Mouse (Mus musculus) gastrocnemius, adult 2 months (tissue): ENCODE data around the gene Fhdc1. TPM values are rescaled to one million over a fixed set of nuclear protein-coding genes. Genes with fewer than 3 reads are reported as not detected.

Source experiments
- DNase-seq: peaks from one replicate; pipeline ENCODE4 v3.0.0; 2022
- H3K27ac ChIP-seq: fragments of 200-600 bp; 2 replicates; pipeline ENCODE4 v1.8.1; 2022; ENCODE audit warnings: mild to moderate bottlenecking
- H3K4me3 ChIP-seq: fragments of 200-600 bp; 2 replicates; pipeline ENCODE4 v1.8.1; 2022; ENCODE audit warnings: mild to moderate bottlenecking, moderate library complexity
- CTCF ChIP-seq: fragments of 200-600 bp; IDR thresholded peaks from 2 replicates; pipeline ENCODE4 v1.8.1; 2022; ENCODE audit warnings: antibody characterized with exemption, mild to moderate bottlenecking, moderate library complexity
- intact Hi-C: fragments of 180-260 bp; cut with DNase I; formaldehyde crosslinking; loops from one replicate; pipeline ENCODE4 v1.15.1; 2025
- long read RNA-seq, 2 experiments: library from polyadenylated mRNA; stranded (forward); transcript quantifications; one replicate each; pipeline ENCODE4 v2.0.0; 2021
- total RNA-seq, 2 experiments: library from RNA; stranded (reverse); gene quantifications; 2 replicates each; pipeline ENCODE4 v1.2.3; 2021

The Fhdc1 gene
- total RNA-seq, result under 1 TPM; 0.14 to 0.15 TPM
- long read RNA-seq, experiment 1, result 0 reads
- long read RNA-seq, experiment 2, full-length matches to known transcripts, result 1 of 1 reads
- long read RNA-seq, experiment 2, partial matches to known transcripts, result 0 of 1 reads
- long read RNA-seq, experiment 2, other reads (novel, unspliced or antisense), result 0 of 1 reads

GRCm38 (mm10) chr3:84480006-84480897 lies at the start of gene Fhdc1:
Gene Fhdc1, minus strand, starts transcription at chr3:84480429.
- intact Hi-C loops, result no loop called here
- Histone ChIP-seq H3K4me3 (peak within 1 kb of the TSS; percentile 84), H3K27ac (no peak within 1 kb of the TSS)
- TF ChIP-seq CTCF, result no peak
- DNase-seq, result peak; percentile 46

GRCm38 (mm10) chr3:84529021-84529420 lies 48.8 kb upstream of the Fhdc1 start:
- Histone ChIP-seq H3K27ac (no peak overlapping the region), H3K4me3 (no peak overlapping the region)
- DNase-seq, result no peak
- no peak for TF ChIP-seq CTCF
- intact Hi-C loops, result no loop called here

- Histone ChIP-seq H3K4me3 (no peak overlapping the region), H3K27ac (no peak overlapping the region)
- intact Hi-C loops, result no loop called here
- DNase-seq, result no peak
- no peak for TF ChIP-seq CTCF
Observed at GRCm38 (mm10) chr3:84524952-84525351, 44.7 kb upstream of the Fhdc1 start.

GRCm38 (mm10) chr3:84516163-84516562 lies 35.9 kb upstream of the Fhdc1 start:
- no peak for DNase-seq
- H3K27ac ChIP-seq, result no peak overlapping the region
- H3K4me3 ChIP-seq, result no peak overlapping the region
- intact Hi-C loops, result no loop called here
- TF ChIP-seq CTCF, result no peak

GRCm38 (mm10) chr3:84512774-84513515 lies 32.7 kb upstream of the Fhdc1 start:
- no peak overlapping the region for H3K4me3 ChIP-seq
- DNase-seq, result no peak
- no peak for TF ChIP-seq CTCF
- H3K27ac ChIP-seq, result no peak overlapping the region
- intact Hi-C loops, result no loop called here

- no peak for DNase-seq
- TF ChIP-seq CTCF, result no peak
- Histone ChIP-seq H3K27ac (no peak overlapping the region), H3K4me3 (no peak overlapping the region)
- intact Hi-C loops, result no loop called here
Observed at GRCm38 (mm10) chr3:84505193-84505592, 25.0 kb upstream of the Fhdc1 start.

- no peak overlapping the region for H3K4me3 ChIP-seq
- intact Hi-C loops, result no loop called here
- TF ChIP-seq CTCF, result no peak
Observed at GRCm38 (mm10) chr3:84504291-84504690, 24.1 kb upstream of the Fhdc1 start.

GRCm38 (mm10) chr3:84502101-84502500 lies 21.9 kb upstream of the Fhdc1 start:
- Histone ChIP-seq H3K4me3 (no peak overlapping the region), H3K27ac (no peak overlapping the region)
- no peak for DNase-seq
- intact Hi-C loops, result no loop called here
- no peak for TF ChIP-seq CTCF

More at GRCm38 (mm10) chr3:84504291-84504690, 24.1 kb upstream of the Fhdc1 start:
- DNase-seq, result no peak
- no peak overlapping the region for H3K27ac ChIP-seq

GRCm38 (mm10) chr3:84500491-84500890 lies 20.3 kb upstream of the Fhdc1 start:
- Histone ChIP-seq H3K27ac (no peak overlapping the region), H3K4me3 (no peak overlapping the region)
- intact Hi-C loops, result no loop called here
- no peak for DNase-seq
- TF ChIP-seq CTCF, result no peak

- TF ChIP-seq CTCF, result no peak
- no peak for DNase-seq
- H3K4me3 ChIP-seq, result no peak overlapping the region
- H3K27ac ChIP-seq, result no peak overlapping the region
- intact Hi-C loops, result no loop called here
Observed at GRCm38 (mm10) chr3:84497718-84498117, 17.5 kb upstream of the Fhdc1 start.

- no peak for DNase-seq
- intact Hi-C loops, result no loop called here
- no peak overlapping the region for H3K4me3 ChIP-seq
- no peak for TF ChIP-seq CTCF
- no peak overlapping the region for H3K27ac ChIP-seq
Observed at GRCm38 (mm10) chr3:84492657-84493056, 12.4 kb upstream of the Fhdc1 start.

GRCm38 (mm10) chr3:84492148-84492547 lies 11.9 kb upstream of the Fhdc1 start:
- intact Hi-C loops, result no loop called here
- Histone ChIP-seq H3K27ac (no peak overlapping the region), H3K4me3 (no peak overlapping the region)
- no peak for TF ChIP-seq CTCF
- DNase-seq, result no peak

- no peak for DNase-seq
- TF ChIP-seq CTCF, result no peak
- no peak overlapping the region for H3K4me3 ChIP-seq
- no peak overlapping the region for H3K27ac ChIP-seq
- intact Hi-C loops, result no loop called here
Observed at GRCm38 (mm10) chr3:84488716-84489115, 8.5 kb upstream of the Fhdc1 start.
